Mouse (Mus musculus) embryo, embryonic 11 days (tissue): ENCODE measurements around the gene Tmem131.
A peak's percentile ranks its signal among the peaks of the same experiment; 100 is the strongest.
"Not testable (repeated sequence)": the region's sequence is repeated elsewhere in the genome, so short reads cannot be mapped to it uniquely, and the experiment has no call there.

ENCODE experiments used
- DNase-seq: peaks from one replicate; pipeline ENCODE4 v3.0.0-alpha.2; 2015

The Tmem131 gene

GRCm38 (mm10) chr1:36824356-36824755 is 119.1 kb downstream of the Tmem131 start:
- DNase-seq: no peak

- DNase-seq: not testable (repeated sequence)
Measured at GRCm38 (mm10) chr1:36821918-36822317, 121.5 kb downstream of the Tmem131 start.

- no peak for DNase-seq
Measured at GRCm38 (mm10) chr1:36815166-36815565, 128.3 kb downstream of the Tmem131 start.

GRCm38 (mm10) chr1:36814271-36814903 is 129.1 kb downstream of the Tmem131 start:
- DNase-seq: no peak

- no peak for DNase-seq
Measured at GRCm38 (mm10) chr1:36813415-36813814, 130.1 kb downstream of the Tmem131 start.

GRCm38 (mm10) chr1:36811806-36812205 is 131.7 kb downstream of the Tmem131 start:
- DNase-seq: no peak

- no peak for DNase-seq
Measured at GRCm38 (mm10) chr1:36807782-36808565, 135.5 kb downstream of the Tmem131 start.

- DNase-seq: no peak
Measured at GRCm38 (mm10) chr1:36807086-36807485, 136.4 kb downstream of the Tmem131 start.

- DNase-seq: no peak
Measured at GRCm38 (mm10) chr1:36806181-36806905, 137.1 kb downstream of the Tmem131 start.

- no peak for DNase-seq
Measured at GRCm38 (mm10) chr1:36804833-36805232, 138.6 kb downstream of the Tmem131 start.

- no peak for DNase-seq
Measured at GRCm38 (mm10) chr1:36804259-36804658, 139.2 kb downstream of the Tmem131 start.

- no peak for DNase-seq
Measured at GRCm38 (mm10) chr1:36800379-36801011, 143.0 kb downstream of the Tmem131 start.

GRCm38 (mm10) chr1:36797481-36797880 is 146.0 kb downstream of the Tmem131 start:
- no peak for DNase-seq

GRCm38 (mm10) chr1:36796711-36797110 is 146.8 kb downstream of the Tmem131 start:
- no peak for DNase-seq

GRCm38 (mm10) chr1:36789416-36789815 is 154.1 kb downstream of the Tmem131 start:
- DNase-seq: no peak

- DNase-seq: no peak
Measured at GRCm38 (mm10) chr1:36786377-36786776, 157.1 kb downstream of the Tmem131 start.

- DNase-seq: peak; percentile 57
Measured at GRCm38 (mm10) chr1:36785238-36785641, 158.2 kb downstream of the Tmem131 start.

GRCm38 (mm10) chr1:36784365-36785134 is 158.9 kb downstream of the Tmem131 start:
- peak; percentile 80 for DNase-seq

GRCm38 (mm10) chr1:36782476-36782875 is 161.0 kb downstream of the Tmem131 start:
- DNase-seq: no peak

- DNase-seq: no peak
Measured at GRCm38 (mm10) chr1:36780793-36781192, 162.7 kb downstream of the Tmem131 start.

- DNase-seq: no peak
Measured at GRCm38 (mm10) chr1:36772198-36772934, 171.1 kb downstream of the Tmem131 start.

GRCm38 (mm10) chr1:36770998-36771397 is 172.5 kb downstream of the Tmem131 start:
- peak; percentile 35 for DNase-seq
